Mouse (Mus musculus) frontal cortex, postnatal 10 days (tissue): ENCODE data around the gene Cd36.
"Not testable (repeated sequence)": the region's sequence is repeated elsewhere in the genome, so short reads cannot be mapped to it uniquely, and the experiment has no call there.

ENCODE experiments used
- DNase-seq, 2 experiments: peaks; one replicate each; pipeline ENCODE4 v3.0.0; 2022; ENCODE audit warnings: low spot score in 2 of 2, mixed read lengths in 1 of 2

The Cd36 gene

GRCm38 (mm10) chr5:17888598-17888997, at the start of gene Cd36:
Cd36 (minus strand) TSS chr5:17888801.
- DNase-seq, result no peak

DNA sequence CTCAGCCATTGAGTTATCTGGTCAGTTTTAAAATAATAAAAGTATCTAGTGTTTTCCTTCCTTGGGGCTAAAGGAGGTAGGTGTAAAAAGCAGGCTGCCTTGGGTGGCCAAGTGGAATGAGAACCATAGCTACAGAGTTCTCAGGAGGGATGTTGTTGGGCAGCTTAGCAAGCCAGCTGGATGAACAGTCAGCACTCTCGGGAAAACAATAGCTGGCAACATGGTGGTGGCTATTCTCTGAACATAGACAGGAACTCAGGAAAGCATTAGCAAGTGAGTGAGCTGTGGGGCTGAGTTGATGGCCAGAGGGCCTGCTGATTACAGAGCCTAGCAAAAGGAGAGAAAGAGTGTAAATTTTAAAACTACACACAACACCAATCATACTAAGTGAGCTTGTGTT, 45.9 kb upstream of the Cd36 start:
- no peak for DNase-seq

DNA sequence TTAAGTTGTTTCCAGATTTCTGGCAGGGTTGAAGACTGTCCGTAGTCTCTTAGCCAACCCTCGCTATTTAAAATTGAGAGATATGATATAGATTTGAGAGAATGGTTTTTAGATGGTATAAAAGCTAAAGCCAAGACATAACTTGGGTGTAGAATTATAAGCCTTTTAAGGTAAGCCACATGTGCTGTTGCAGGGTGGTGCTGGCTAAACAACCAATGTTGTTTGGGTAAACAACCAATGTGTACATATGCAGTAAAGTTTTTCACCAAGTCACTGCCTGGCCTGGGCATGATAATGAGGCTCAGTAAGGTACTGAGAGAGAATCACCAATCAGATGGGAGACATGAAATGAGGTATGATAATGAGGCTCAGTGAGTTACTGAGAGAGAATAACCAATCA, 43.0 kb upstream of the Cd36 start:
- not testable (repeated sequence) for DNase-seq

DNA sequence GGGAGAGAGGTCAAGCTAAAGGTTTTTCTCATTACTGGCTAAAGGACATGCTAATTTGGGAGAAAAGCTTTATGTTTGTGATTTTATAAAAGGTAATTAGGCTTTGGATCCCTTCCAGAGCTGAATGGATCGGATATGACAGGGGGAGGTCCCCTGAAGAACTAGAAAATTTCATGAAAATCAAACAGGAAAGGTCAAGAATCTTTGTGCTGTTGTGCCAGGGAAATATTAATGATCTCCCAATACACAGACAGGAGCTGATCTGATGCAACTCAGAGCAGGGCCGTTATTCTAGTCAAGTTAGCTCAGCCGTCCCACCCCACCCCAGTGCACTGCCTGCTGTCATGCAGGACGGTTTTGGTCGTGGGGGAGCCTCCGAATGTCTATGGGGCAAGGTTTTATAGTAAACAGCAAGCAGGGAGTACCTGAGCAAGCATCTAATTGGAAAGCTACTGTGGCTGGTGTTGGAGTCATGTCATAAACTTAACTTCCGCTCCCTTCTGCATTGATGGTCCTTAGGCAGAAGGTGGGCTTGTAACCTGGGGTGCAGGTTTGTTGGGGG, 40.5 kb upstream of the Cd36 start:
- no peak for DNase-seq

- DNase-seq, result no peak
Observed at GRCm38 (mm10) chr5:17928471-17928870, 39.9 kb upstream of the Cd36 start.

- DNase-seq, result no peak
Observed at GRCm38 (mm10) chr5:17924085-17924518, 35.5 kb upstream of the Cd36 start.

DNA sequence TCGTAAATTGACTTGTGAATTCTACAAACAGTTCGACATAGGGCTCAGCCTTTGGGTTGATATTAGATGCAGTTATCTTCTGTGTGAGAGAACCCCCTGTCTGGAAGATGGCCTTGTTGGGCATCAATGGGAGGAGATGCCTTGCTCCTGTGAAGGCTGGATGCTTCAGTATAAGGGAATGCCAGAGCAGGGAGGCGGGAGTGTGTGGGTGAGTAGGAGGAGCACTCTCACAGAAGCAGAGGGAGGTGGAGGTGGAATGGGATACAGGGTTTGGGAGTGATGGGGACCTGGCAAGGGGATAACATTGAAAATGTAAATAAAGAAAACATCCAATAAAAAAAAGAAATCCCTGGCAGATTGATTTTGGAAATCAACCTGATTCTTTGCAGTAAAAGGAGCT, 35.0 kb upstream of the Cd36 start:
- no peak for DNase-seq

- no peak for DNase-seq
Observed at GRCm38 (mm10) chr5:17918966-17919365, 30.4 kb upstream of the Cd36 start.

DNA sequence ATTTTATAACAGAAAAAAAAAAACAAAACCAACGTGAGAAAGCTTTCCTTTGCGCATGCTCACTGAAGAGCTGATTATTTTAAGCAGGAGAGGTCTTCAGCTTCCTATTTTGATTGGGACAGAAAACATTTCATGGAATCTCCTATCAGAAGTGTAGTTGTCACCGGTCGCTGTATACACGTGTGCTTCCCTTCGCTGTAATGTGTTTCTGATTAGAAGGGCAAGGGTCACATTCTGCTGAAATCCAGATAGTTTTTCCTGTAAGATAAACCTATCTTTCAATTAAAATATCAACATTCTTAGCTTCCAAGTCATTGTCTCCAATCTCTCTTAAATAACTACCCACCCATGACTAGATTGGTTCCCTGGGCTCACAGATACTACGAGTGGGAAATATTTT, 16.2 kb upstream of the Cd36 start:
- DNase-seq, result no peak

DNA sequence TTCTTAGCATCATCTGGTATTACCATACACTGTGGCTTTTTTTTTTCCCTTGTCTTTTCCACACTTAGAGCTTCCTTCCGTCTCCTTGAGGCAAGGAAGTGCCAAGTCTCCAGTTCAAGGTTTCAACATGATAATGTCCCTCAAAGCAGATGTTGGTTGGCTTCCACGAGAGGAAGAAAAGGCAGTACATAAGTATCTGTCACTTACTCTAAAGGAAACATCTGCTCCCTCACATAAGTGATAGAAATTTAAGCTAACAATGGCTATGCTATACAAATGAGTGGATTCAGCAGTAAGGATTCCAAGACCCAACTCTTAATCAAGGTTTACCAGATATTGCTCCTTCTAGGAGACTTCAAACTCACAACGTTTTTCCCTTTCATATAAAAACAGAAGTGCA, 10.3 kb upstream of the Cd36 start:
- DNase-seq, result no peak

DNA sequence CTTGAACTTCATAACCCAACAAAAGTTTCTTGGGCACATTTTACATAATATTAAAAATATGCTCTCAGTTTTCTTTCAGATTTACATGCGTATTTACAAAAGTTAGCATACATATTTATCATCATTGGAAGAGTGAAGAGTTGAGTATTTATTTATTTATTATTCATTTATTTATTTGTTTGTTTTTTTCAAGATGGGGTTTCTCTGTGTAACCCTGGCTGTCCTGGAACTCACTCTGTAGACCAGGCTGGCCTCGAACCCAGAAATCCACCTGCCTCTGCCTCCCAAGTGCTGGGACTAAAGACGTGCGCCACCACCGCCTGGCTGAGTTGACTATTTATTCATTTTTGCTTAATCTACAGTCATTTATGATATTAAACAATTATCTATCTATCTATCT, 9.0 kb upstream of the Cd36 start:
- DNase-seq, result not testable (repeated sequence)

DNA sequence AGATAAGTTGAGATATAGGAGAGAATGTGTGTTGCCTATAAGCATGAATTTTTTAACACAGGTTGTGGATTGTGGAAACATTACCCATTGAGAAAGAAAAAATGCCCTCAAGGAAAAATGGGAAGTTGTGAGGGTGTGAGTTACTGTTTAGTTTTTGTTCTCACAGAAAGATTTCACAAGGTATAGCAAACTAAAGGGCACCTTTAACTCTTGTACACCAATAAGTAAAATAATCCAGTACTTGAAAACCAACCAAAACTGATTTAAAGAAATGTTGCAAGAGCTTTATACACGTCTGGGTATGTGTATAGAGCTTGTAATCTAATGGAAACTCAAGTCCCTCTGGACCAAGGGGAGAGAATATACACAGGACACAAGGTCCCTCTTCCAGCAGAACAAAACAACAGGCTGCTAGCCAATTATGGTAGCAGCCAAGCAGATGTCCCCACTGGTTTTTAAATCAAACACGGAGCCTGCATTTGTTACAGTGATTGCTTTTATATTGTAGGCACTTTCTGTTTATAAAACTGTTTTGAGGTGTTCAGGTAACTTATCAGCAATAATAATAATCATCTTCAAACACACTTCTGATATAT, 5.1 kb upstream of the Cd36 start:
- no peak for DNase-seq

- no peak for DNase-seq
Observed at GRCm38 (mm10) chr5:17889291-17889690, 690 bp upstream of the Cd36 start.

DNA sequence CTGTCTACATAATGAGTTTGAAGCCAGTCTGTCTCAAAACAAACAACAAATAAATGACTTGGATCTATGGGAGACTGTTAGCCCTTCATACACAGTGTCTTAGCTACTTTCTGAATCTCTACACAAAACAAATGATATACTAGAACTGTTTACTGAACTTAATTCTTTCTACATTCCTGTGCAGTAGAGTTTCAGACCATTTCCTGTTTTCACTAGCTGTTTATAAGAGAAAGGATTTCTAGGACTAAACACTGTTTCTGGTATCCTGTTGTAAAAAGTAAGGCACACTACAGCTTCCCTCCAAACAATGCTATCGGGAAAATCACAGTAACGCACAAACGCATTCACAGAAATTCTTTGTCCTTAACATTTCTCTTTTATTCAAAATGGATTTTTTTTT, 2.2 kb downstream of the Cd36 start:
- no peak for DNase-seq

GRCm38 (mm10) chr5:17883357-17883875, 5.2 kb downstream of the Cd36 start:
- DNase-seq, result no peak

- DNase-seq, result no peak
Observed at GRCm38 (mm10) chr5:17881542-17881896, 7.1 kb downstream of the Cd36 start.

GRCm38 (mm10) chr5:17880799-17881541, 7.6 kb downstream of the Cd36 start:
- no peak for DNase-seq

GRCm38 (mm10) chr5:17879924-17880323, 8.7 kb downstream of the Cd36 start:
- no peak for DNase-seq

DNA sequence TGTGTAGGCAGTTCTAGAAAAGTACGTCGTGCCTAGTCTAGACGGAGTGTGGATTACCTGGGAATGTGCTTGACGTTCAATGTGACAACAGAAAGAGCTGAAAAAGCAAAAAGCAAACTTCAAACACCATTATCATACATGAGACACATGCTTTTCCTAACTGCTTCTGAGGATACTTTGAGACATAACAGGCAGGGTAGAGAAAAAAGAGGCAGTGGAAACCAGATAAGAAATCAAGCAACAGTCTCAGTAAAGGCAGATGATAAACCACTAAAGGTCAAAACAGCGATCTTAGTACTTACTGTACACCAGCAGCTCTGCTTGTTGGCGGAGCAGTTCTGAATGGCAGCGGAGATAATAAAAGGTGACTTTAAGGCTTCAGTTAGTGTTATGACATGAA, 11.6 kb downstream of the Cd36 start:
- DNase-seq, result no peak

DNA sequence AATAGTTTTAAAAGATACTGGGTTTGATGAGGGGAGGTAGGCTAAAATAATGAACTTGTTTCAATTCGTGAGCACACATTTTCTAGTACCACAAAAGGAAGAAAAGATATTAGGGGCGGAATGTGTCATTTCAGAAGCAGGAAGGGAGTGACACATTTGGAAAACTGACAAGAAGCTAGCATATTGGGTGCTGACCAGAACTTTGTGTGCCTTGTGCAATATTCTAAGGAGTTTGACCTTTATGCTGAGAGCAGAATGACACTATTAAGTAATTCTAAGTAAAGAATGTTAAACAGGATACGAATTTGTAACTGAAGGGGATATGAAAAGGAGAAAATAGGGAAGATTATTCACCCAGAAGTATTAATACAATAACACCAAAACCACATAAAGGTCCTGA, 12.0 kb downstream of the Cd36 start:
- DNase-seq, result no peak

DNA sequence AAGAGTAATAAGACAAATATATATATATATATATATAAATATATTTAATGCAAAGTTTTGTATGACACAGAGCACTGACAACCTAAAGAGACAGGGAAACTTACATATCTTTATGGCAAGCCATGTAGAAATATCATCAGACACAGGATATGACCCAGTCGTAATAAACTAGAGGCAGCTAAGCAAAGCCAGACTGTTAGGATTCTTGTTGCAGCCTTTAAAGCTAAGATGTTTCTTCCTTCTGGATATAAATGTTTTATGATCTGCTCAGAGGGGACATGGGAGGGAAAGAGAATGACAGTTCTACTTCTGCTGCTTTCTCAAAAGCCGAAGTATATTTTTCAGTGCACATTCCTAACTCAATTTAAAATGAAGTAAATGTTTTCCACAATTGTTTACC, 14.3 kb downstream of the Cd36 start:
- no peak for DNase-seq

DNA sequence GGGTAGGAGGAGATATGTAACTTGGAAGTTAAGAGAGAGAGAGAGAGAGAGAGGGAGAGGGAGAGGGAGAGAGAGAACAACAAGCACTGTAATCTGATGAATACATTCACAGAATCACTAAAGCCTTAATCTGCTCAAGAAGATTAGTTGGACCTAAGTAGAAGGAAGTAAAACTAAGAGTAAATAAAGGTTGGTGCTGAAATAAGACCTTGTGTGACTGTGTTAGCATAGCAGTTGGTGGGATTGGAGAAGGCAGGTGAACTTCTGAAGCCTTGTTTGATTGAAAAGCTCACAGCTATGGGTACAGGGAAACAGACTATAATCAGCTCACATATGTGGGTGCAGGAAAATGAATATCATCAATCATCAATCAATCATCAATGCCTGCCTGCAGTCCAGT, 23.2 kb downstream of the Cd36 start:
- no peak for DNase-seq

DNA sequence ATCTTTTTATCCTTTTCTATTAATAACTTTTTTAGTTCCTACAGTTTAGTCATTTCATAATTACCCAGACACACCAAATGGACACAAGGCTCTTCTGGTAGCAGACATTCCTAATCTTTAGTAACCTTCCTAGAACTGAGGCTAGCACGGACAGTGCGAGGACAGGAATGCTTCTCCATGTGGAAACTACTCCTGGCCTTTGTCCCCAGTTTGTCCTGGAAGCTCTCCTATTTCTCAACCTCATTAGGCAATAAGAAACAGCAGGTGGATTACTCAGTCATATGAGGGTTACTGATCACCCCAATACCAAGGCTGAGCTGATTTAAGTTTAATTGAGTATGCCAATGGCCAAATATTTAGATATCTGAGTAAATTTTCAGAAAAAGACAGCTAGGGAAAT, 25.5 kb downstream of the Cd36 start:
- no peak for DNase-seq
